Mouse (Mus musculus): ENCODE data around the gene Trip6.

GRCm38 (mm10) chr5:137346983-137347382, 32.8 kb upstream of the Trip6 start:
- no peak for TF ChIP-seq CTCF (IDR thresholded peaks at IDR 0.05; ENCODE audit: insufficient read depth, low read length)
- TF ChIP-seq POLR2A (IDR thresholded peaks at IDR 0.05; ENCODE audit: borderline replicate concordance, extremely low read depth, low read depth, low read length): no peak
